Mouse (Mus musculus): ENCODE results near the gene Masp2. TPM values are rescaled to one million over a fixed set of nuclear protein-coding genes. Genes with fewer than 3 reads are reported as not detected.

Gene Masp2
- polyA plus RNA-seq, 1 experiment from 2014 or later = 0.27 TPM

- WGBS = 1% methylated on average over 57 of the region's 57 CpGs
These were observed 23.6 kb downstream of the Masp2 start for GRCm38 (mm10) chr4:148625756-148626622.

GRCm38 (mm10) chr4:148626623-148627185, 24.4 kb downstream of the Masp2 start, which contains the start of gene Tardbp:
TSS of gene Tardbp (minus strand) at chr4:148627019.
- no peaks in the 10 kb centered on the region for H3K9me3 ChIP-seq
- H3K4me2 ChIP-seq = peak within 1 kb of the TSS; percentile 89
- H3K4me1 ChIP-seq = peaks cover 25% of the 10 kb centered on the region
- under 1% methylated on average over 51 of the region's 51 CpGs for WGBS
- H3K4me3 ChIP-seq (replicated peaks) = peak within 1 kb of the TSS; percentile 94
- H3K36me3 ChIP-seq (replicated peaks) = peaks cover 35% of the 10 kb centered on the region
- peak within 1 kb of the TSS; percentile 99 for H3K9ac ChIP-seq
- H3K27me3 ChIP-seq = no peaks in the 10 kb centered on the region
- ATAC-seq (ENCODE audit: low FRiP score) = peak; percentile 97
- peak within 1 kb of the TSS; percentile 96 for H3K27ac ChIP-seq

More at GRCm38 (mm10) chr4:148625756-148626622, 23.6 kb downstream of the Masp2 start:
- peak overlapping the region; percentile 96 for H3K27ac ChIP-seq
- peak overlapping the region; percentile 89 for H3K4me2 ChIP-seq
- peaks cover 42% of the 10 kb centered on the region for H3K36me3 ChIP-seq (replicated peaks)
- no peaks in the 10 kb centered on the region for H3K27me3 ChIP-seq
- peak overlapping the region; percentile 99 for H3K9ac ChIP-seq
- peak overlapping the region; percentile 94 for H3K4me3 ChIP-seq (replicated peaks)
- no peaks in the 10 kb centered on the region for H3K9me3 ChIP-seq
- peak; percentile 66 for ATAC-seq (ENCODE audit: low FRiP score)
- H3K4me1 ChIP-seq = peaks cover 25% of the 10 kb centered on the region

- peak overlapping the region; percentile 89 for H3K4me2 ChIP-seq
- peaks cover 21% of the 10 kb centered on the region for H3K4me1 ChIP-seq
- no peaks in the 10 kb centered on the region for H3K9me3 ChIP-seq
- H3K36me3 ChIP-seq (replicated peaks) = peaks cover 30% of the 10 kb centered on the region
- WGBS = 64% methylated on average over 3 of the region's 3 CpGs
- peak overlapping the region; percentile 99 for H3K9ac ChIP-seq
- H3K27ac ChIP-seq = no peak overlapping the region
- no peaks in the 10 kb centered on the region for H3K27me3 ChIP-seq
- peak; percentile 27 for ATAC-seq (ENCODE audit: low FRiP score)
- peak overlapping the region; percentile 94 for H3K4me3 ChIP-seq (replicated peaks)
These were observed 24.9 kb downstream of the Masp2 start for GRCm38 (mm10) chr4:148627246-148627645.

GRCm38 (mm10) chr4:148632013-148632692, 29.8 kb downstream of the Masp2 start:
- Histone ChIP-seq H3K4me1 (no peaks in the 10 kb centered on the region), H3K27ac (no peak overlapping the region), H3K4me3 (replicated peaks) (no peak overlapping the region), H3K36me3 (replicated peaks) (no peaks in the 10 kb centered on the region), H3K9me3 (no peaks in the 10 kb centered on the region), H3K4me2 (no peak overlapping the region), H3K27me3 (no peaks in the 10 kb centered on the region), H3K9ac (no peak overlapping the region)
- 84% methylated on average over 3 of the region's 3 CpGs for WGBS
- no peak for ATAC-seq (ENCODE audit: low FRiP score)

GRCm38 (mm10) chr4:148633395-148634061, 31.2 kb downstream of the Masp2 start:
- no peaks in the 10 kb centered on the region for H3K4me1 ChIP-seq
- H3K36me3 ChIP-seq (replicated peaks) = no peaks in the 10 kb centered on the region
- no peaks in the 10 kb centered on the region for H3K9me3 ChIP-seq
- no peak overlapping the region for H3K4me2 ChIP-seq
- ATAC-seq (ENCODE audit: low FRiP score) = no peak
- WGBS = 76% methylated on average over 2 of the region's 2 CpGs
- H3K4me3 ChIP-seq (replicated peaks) = no peak overlapping the region
- H3K27ac ChIP-seq = no peak overlapping the region
- no peaks in the 10 kb centered on the region for H3K27me3 ChIP-seq
- H3K9ac ChIP-seq = no peak overlapping the region

- H3K4me2 ChIP-seq = no peak overlapping the region
- no peaks in the 10 kb centered on the region for H3K27me3 ChIP-seq
- ATAC-seq (ENCODE audit: low FRiP score) = no peak
- H3K9me3 ChIP-seq = no peaks in the 10 kb centered on the region
- H3K36me3 ChIP-seq (replicated peaks) = no peaks in the 10 kb centered on the region
- H3K9ac ChIP-seq = no peak overlapping the region
- H3K4me3 ChIP-seq (replicated peaks) = no peak overlapping the region
- no peaks in the 10 kb centered on the region for H3K4me1 ChIP-seq
- WGBS = 88% methylated on average over 2 of the region's 2 CpGs
- no peak overlapping the region for H3K27ac ChIP-seq
These were observed 33.0 kb downstream of the Masp2 start for GRCm38 (mm10) chr4:148635309-148635708.

- ATAC-seq (ENCODE audit: low FRiP score) = no peak
- Histone ChIP-seq H3K4me1 (no peaks in the 10 kb centered on the region), H3K4me3 (replicated peaks) (no peak overlapping the region), H3K9me3 (no peaks in the 10 kb centered on the region), H3K27me3 (no peaks in the 10 kb centered on the region), H3K9ac (no peak overlapping the region), H3K36me3 (replicated peaks) (no peaks in the 10 kb centered on the region), H3K4me2 (no peak overlapping the region), H3K27ac (no peak overlapping the region)
- 62% methylated on average over 9 of the region's 9 CpGs for WGBS
These were observed 35.9 kb downstream of the Masp2 start for GRCm38 (mm10) chr4:148638302-148638701.

GRCm38 (mm10) chr4:148639455-148639854, 37.1 kb downstream of the Masp2 start:
- Histone ChIP-seq H3K4me2 (no peak overlapping the region), H3K9me3 (no peaks in the 10 kb centered on the region), H3K4me3 (replicated peaks) (no peak overlapping the region), H3K27ac (no peak overlapping the region), H3K36me3 (replicated peaks) (no peaks in the 10 kb centered on the region), H3K4me1 (peaks cover 8% of the 10 kb centered on the region; the same call in 1 of the 2 replicates), H3K27me3 (peaks cover 2% of the 10 kb centered on the region; the same call in 1 of the 2 replicates), H3K9ac (no peak overlapping the region)
- 96% methylated on average over 2 of the region's 2 CpGs for WGBS
- no peak for ATAC-seq (ENCODE audit: low FRiP score)

GRCm38 (mm10) chr4:148641121-148641520, 38.8 kb downstream of the Masp2 start:
- no peak overlapping the region for H3K4me3 ChIP-seq (replicated peaks)

GRCm38 (mm10) chr4:148643291-148644156, 41.2 kb downstream of the Masp2 start, which contains the start of gene Gm572:
TSS of gene Gm572 (plus strand) at chr4:148643317.
- 70% methylated on average over 15 of the region's 15 CpGs for WGBS
- peaks cover 8% of the 10 kb centered on the region; the same call in 1 of the 2 replicates for H3K4me1 ChIP-seq
- peak within 1 kb of the TSS; percentile 41 for H3K4me2 ChIP-seq
- no peak within 1 kb of the TSS for H3K9ac ChIP-seq
- peak; percentile 23; the same call in 1 of the 2 replicates for ATAC-seq (ENCODE audit: low FRiP score)
- H3K36me3 ChIP-seq (replicated peaks) = no peaks in the 10 kb centered on the region
- H3K27ac ChIP-seq = no peak within 1 kb of the TSS
- H3K4me3 ChIP-seq (replicated peaks) = no peak within 1 kb of the TSS
- H3K27me3 ChIP-seq = peaks cover 2% of the 10 kb centered on the region; the same call in 1 of the 2 replicates
- H3K9me3 ChIP-seq = no peaks in the 10 kb centered on the region

More at GRCm38 (mm10) chr4:148641121-148641520, 38.8 kb downstream of the Masp2 start:
- Histone ChIP-seq H3K9ac (no peak overlapping the region), H3K36me3 (replicated peaks) (no peaks in the 10 kb centered on the region), H3K4me1 (peaks cover 8% of the 10 kb centered on the region; the same call in 1 of the 2 replicates), H3K9me3 (no peaks in the 10 kb centered on the region), H3K27me3 (peaks cover 2% of the 10 kb centered on the region; the same call in 1 of the 2 replicates), H3K4me2 (no peak overlapping the region), H3K27ac (no peak overlapping the region)
- no peak for ATAC-seq (ENCODE audit: low FRiP score)
- 79% methylated on average over 5 of the region's 5 CpGs for WGBS

- peaks cover 2% of the 10 kb centered on the region; the same call in 1 of the 2 replicates for H3K27me3 ChIP-seq
- H3K9me3 ChIP-seq = no peaks in the 10 kb centered on the region
- peak overlapping the region; percentile 41 for H3K4me2 ChIP-seq
- peaks cover 8% of the 10 kb centered on the region; the same call in 1 of the 2 replicates for H3K4me1 ChIP-seq
- H3K9ac ChIP-seq = no peak overlapping the region
- ATAC-seq (ENCODE audit: low FRiP score) = 0 out of 2 replicates have a peak, but pooled peaks have one; percentile 11
- H3K4me3 ChIP-seq (replicated peaks) = no peak overlapping the region
- WGBS = 7% methylated on average over 9 of the region's 9 CpGs
- H3K36me3 ChIP-seq (replicated peaks) = no peaks in the 10 kb centered on the region
- H3K27ac ChIP-seq = no peak overlapping the region
These were observed 41.8 kb downstream of the Masp2 start for GRCm38 (mm10) chr4:148644157-148644511.

Data from forebrain, embryonic 12.5 days (tissue).